Mouse (Mus musculus) left cerebral cortex, postnatal 36 days (tissue): ENCODE measurements around the gene Ssu72. TPM values are rescaled to one million over a fixed set of nuclear protein-coding genes. Genes with fewer than 3 reads are reported as not detected.
A peak's percentile ranks its signal among the peaks of the same experiment; 100 is the strongest.
"Not testable (repeated sequence)": the region's sequence is repeated elsewhere in the genome, so short reads cannot be mapped to it uniquely, and the experiment has no call there.

Source experiments
- DNase-seq, 2 experiments: peaks; one replicate each; pipeline ENCODE4 v3.0.0; 2021 to 2022; ENCODE audit warnings: low spot score in 2 of 2, mixed read lengths in 1 of 2
- intact Hi-C: fragments of 180-260 bp; cut with DNase I; formaldehyde crosslinking; loops from one replicate; pipeline ENCODE4 v1.15.1; 2025
- total RNA-seq, 2 experiments: library from RNA; stranded (reverse); gene quantifications; 2 replicates each; pipeline ENCODE4 v1.2.3; 2021

The Ssu72 gene
- 100 to 1,000 TPM in 1 of 2 experiments, 10 to 100 TPM in 1; 87.0 to 104 TPM for total RNA-seq

GRCm38 (mm10) chr4:155704721-155705591, at the start of gene Ssu72:
Ssu72 (plus strand) TSS chr4:155704800.
- DNase-seq = peak; percentile 98
- intact Hi-C loops = loop anchor here (5.0 kb wide), 1 partner anchor 38 kb away; the partner anchor contains the start of gene Mib2

GRCm38 (mm10) chr4:155656214-155656751, 48.3 kb upstream of the Ssu72 start:
- no peak for DNase-seq
- intact Hi-C loops = no loop called here

- no peak for DNase-seq
- intact Hi-C loops = no loop called here
Measured at GRCm38 (mm10) chr4:155658961-155659360, 45.6 kb upstream of the Ssu72 start.

GRCm38 (mm10) chr4:155660641-155661040, 44.0 kb upstream of the Ssu72 start:
- intact Hi-C loops = no loop called here
- DNase-seq = no peak

GRCm38 (mm10) chr4:155666903-155667302, 37.7 kb upstream of the Ssu72 start:
- intact Hi-C loops = loop anchor here (5.0 kb wide), 3 partner anchors 40 to 95 kb away; partner anchors contain the start of gene Atad3a
- no peak for DNase-seq

GRCm38 (mm10) chr4:155668689-155669597, 35.7 kb upstream of the Ssu72 start, which contains the start of gene Mib2:
Mib2 (minus strand) TSS chr4:155669198.
- peak; percentile 97 to 98 for DNase-seq
- intact Hi-C loops = loop anchor here (1.0 to 5.0 kb wide), 4 partner anchors 25 to 93 kb away; partner anchors contain the start of genes Atad3a and Fndc10

- no peak for DNase-seq
- intact Hi-C loops = loop anchor here (1.0 to 5.0 kb wide), 4 partner anchors 25 to 93 kb away; partner anchors contain the start of genes Atad3a and Fndc10
Measured at GRCm38 (mm10) chr4:155669598-155670075, 35.0 kb upstream of the Ssu72 start.

- intact Hi-C loops, DNase-seq: not testable (repeated sequence)
Measured at GRCm38 (mm10) chr4:155670236-155670635, 34.4 kb upstream of the Ssu72 start.

- intact Hi-C loops = no loop called here
- DNase-seq = no peak
Measured at GRCm38 (mm10) chr4:155672082-155672481, 32.5 kb upstream of the Ssu72 start.

- no peak for DNase-seq
- intact Hi-C loops = no loop called here
Measured at GRCm38 (mm10) chr4:155675991-155676390, 28.6 kb upstream of the Ssu72 start.

GRCm38 (mm10) chr4:155683670-155684277, 20.8 kb upstream of the Ssu72 start:
- DNase-seq, intact Hi-C loops: not testable (repeated sequence)

GRCm38 (mm10) chr4:155687764-155688163, 16.8 kb upstream of the Ssu72 start:
- DNase-seq, intact Hi-C loops: not testable (repeated sequence)

GRCm38 (mm10) chr4:155690571-155691375, 13.8 kb upstream of the Ssu72 start:
- peak in 1 of 2 experiments; percentile 14 for DNase-seq
- intact Hi-C loops = no loop called here

- intact Hi-C loops = no loop called here
- DNase-seq = no peak
Measured at GRCm38 (mm10) chr4:155692421-155692820, 12.2 kb upstream of the Ssu72 start.

- peak; percentile 76 to 83 for DNase-seq
- intact Hi-C loops = loop anchor here (1.0 kb wide), 1 partner anchor 25 kb away; the partner anchor contains the start of gene Mib2
Measured at GRCm38 (mm10) chr4:155694111-155694481, 10.5 kb upstream of the Ssu72 start, which contains the start of gene Fndc10. Fndc10 (plus strand) TSS chr4:155694342.

GRCm38 (mm10) chr4:155694482-155695401, 9.9 kb upstream of the Ssu72 start:
- DNase-seq = peak; percentile 85 to 89
- intact Hi-C loops = loop anchor here (1.0 kb wide), 1 partner anchor 25 kb away; the partner anchor contains the start of gene Mib2

- no peak for DNase-seq
- intact Hi-C loops = no loop called here
Measured at GRCm38 (mm10) chr4:155695531-155696062, 9.0 kb upstream of the Ssu72 start.
